Mouse (Mus musculus) lung, postnatal 0 days (tissue): ENCODE data around the gene Sirt3. TPM values are rescaled to one million over a fixed set of nuclear protein-coding genes. Genes with fewer than 3 reads are reported as not detected.

Experiments used
- ATAC-seq: fragments of 200-750 bp; cut with Nextera tagmentation; 2 replicates; pipeline ENCODE4 v1.8.0; 2017; ENCODE audit warnings: moderate library complexity
- DNase-seq: peaks from one replicate; pipeline ENCODE4 v3.0.0-alpha.2; 2016; ENCODE audit warnings: low spot score
- H3K27ac ChIP-seq: fragments of 300-500 bp; sonication (generic); 2 replicates; pipeline ENCODE4 v1.5.1; 2014; ENCODE audit warnings: antibody characterized with exemption, mild to moderate bottlenecking, low read length, mixed read lengths
- H3K27me3 ChIP-seq: fragments of 300-500 bp; sonication (generic); replicated peaks from 2 replicates; pipeline ENCODE4 v1.6.1; 2014; ENCODE audit warnings: low read length, mixed read lengths; ENCODE audit not compliant: insufficient read depth
- H3K36me3 ChIP-seq: fragments of 300-500 bp; sonication (generic); 2 replicates; pipeline ENCODE4 v1.6.1; 2014; ENCODE audit warnings: low read length, mixed read lengths; ENCODE audit not compliant: insufficient read depth
- H3K4me1 ChIP-seq: fragments of 300-500 bp; sonication (generic); 2 replicates; pipeline ENCODE4 v1.6.1; 2014; ENCODE audit warnings: antibody characterized with exemption, low read depth, low read length, mixed read lengths; ENCODE audit not compliant: insufficient read depth
- H3K4me2 ChIP-seq: fragments of 300-500 bp; sonication (generic); replicated peaks from 2 replicates; pipeline ENCODE4 v1.6.1; 2014; ENCODE audit warnings: low read depth, mild to moderate bottlenecking, low read length, moderate library complexity, mixed read lengths
- H3K4me3 ChIP-seq: fragments of 300-500 bp; sonication (generic); 2 replicates; pipeline ENCODE4 v1.5.1; 2014; ENCODE audit warnings: low read depth, low read length
- H3K9ac ChIP-seq: fragments of 300-500 bp; sonication (generic); replicated peaks from 2 replicates; pipeline ENCODE4 v1.6.1; 2014; ENCODE audit warnings: low read depth, mild to moderate bottlenecking
- H3K9me3 ChIP-seq: fragments of 300-500 bp; sonication (generic); 2 replicates; pipeline ENCODE4 v1.6.1; 2016; ENCODE audit warnings: low read length, mixed read lengths
- CTCF ChIP-seq: IDR thresholded peaks from 2 replicates; pipeline ENCODE4 v1.5.1; 2016; ENCODE audit warnings: antibody characterized with exemption, mild to moderate bottlenecking
- EP300 ChIP-seq: IDR thresholded peaks from 2 replicates; pipeline ENCODE4 v1.6.1; 2016; ENCODE audit warnings: antibody characterized with exemption, mild to moderate bottlenecking, control low read depth
- WGBS: fragments of 180-500 bp; shearing (Covaris S2); extraction: QIAGEN DNeasy Blood & Tissue Kit; methylation state at CpG from one replicate; pipeline ENCODE4 v1.1.7; 2014; 5-methylcytosine and 5-hydroxymethylcytosine counted together
- polyA plus RNA-seq: library from polyadenylated mRNA; unstranded; fragments of >200 nt; fragmentation: Nextera tagmentation; extraction: Ambion mirVana; gene quantifications from 2 replicates; pipeline ENCODE4 v1.2.1, GENCODE M21; 2015

The Sirt3 gene
- polyA plus RNA-seq, 1 experiment from 2014 or later = 23.7 TPM

DNA sequence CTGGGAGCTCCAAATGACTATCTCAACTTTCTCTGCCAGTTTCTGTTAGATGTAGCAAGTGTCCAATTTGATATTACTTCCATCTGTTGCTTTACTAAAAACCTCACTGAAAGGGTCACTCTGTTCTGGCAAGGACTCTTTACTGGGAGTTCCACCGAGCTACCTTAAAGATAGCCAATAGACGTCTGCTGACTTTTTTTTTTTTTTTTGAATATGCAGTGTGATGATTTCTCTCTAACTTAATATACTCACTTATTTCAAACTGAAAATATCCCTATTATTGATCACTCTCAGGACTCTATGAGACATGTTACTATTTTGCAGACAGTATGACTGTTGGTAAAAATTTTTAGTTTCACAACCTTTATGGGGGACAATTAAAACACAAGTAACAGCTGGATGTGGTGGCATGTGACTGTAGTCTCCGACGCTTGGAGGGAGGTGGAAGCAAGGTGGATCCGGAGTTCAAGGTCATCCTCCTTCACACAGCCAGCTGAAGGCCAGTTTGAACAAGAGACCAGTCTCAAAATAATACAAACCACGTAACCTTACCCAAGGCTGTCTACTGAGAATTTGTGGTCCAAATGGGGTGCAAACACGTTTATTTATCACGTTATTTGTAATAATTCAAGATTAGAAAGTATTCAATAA lies 1.1 kb downstream of the Sirt3 start:
- Histone ChIP-seq H3K36me3 (peaks cover 9% of the 10 kb centered on the region; the same call in 1 of the 2 replicates), H3K27ac (no peak overlapping the region), H3K4me2 (peak overlapping the region; percentile 67), H3K4me1 (no peaks in the 10 kb centered on the region), H3K4me3 (peak overlapping the region; percentile 73), H3K9me3 (no peaks in the 10 kb centered on the region), H3K9ac (peak overlapping the region; percentile 58), H3K27me3 (no peaks in the 10 kb centered on the region)
- ATAC-seq = no peak
- 9% methylated on average over 8 of the region's 8 CpGs for WGBS
- TF ChIP-seq EP300 = no peak
- no peak for TF ChIP-seq CTCF
- DNase-seq = no peak

DNA sequence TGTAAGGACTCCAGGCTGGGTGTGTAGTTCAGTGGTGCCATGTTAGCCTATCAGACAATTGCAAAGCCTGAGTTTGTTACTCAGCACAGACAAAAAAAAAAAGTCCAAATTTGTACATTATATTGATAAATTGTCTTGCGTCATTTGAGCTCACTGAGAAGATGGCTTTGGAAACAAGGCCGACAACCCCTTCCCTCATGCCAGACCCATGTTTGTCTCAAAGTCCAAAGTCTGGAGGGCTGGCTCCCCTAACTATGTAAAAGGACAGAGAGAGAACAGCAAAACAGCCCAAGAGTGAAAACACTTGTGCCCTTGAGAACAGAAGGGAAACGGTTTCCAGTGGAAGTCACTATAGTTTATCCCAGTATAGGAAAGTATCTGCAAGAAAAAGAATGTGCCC lies 1.7 kb downstream of the Sirt3 start:
- no peak overlapping the region for H3K4me2 ChIP-seq
- H3K27ac ChIP-seq = no peak overlapping the region
- no peak for ATAC-seq
- H3K4me1 ChIP-seq = no peaks in the 10 kb centered on the region
- H3K9me3 ChIP-seq = no peaks in the 10 kb centered on the region
- DNase-seq = no peak
- no peaks in the 10 kb centered on the region for H3K27me3 ChIP-seq
- peaks cover 14% of the 10 kb centered on the region; the same call in 1 of the 2 replicates for H3K36me3 ChIP-seq
- no peak overlapping the region for H3K9ac ChIP-seq
- H3K4me3 ChIP-seq = no peak overlapping the region
- TF ChIP-seq EP300 = no peak
- no peak for TF ChIP-seq CTCF
- 73% methylated on average over 3 of the region's 3 CpGs for WGBS

DNA sequence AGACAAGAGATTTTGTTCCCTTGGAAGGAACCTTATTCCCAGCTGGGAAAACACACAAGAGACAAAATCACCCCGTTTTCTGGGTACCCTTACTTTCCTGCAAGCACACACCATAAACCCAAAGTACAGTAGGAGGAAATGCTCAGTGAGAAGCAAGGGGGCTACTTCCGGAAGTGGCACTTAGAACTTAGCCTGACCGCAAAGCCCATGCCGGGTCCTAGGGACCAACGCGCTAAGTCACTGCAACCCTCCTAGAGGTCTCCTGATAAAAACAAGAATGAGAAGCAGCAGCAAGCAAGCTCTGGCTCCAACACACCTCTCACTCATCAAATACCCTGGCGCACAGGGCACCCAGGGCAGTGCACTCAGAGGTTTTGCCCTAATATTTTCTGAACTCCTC lies 2.8 kb downstream of the Sirt3 start:
- Histone ChIP-seq H3K4me1 (no peaks in the 10 kb centered on the region), H3K9me3 (no peaks in the 10 kb centered on the region), H3K27ac (no peak overlapping the region), H3K4me3 (no peak overlapping the region), H3K4me2 (no peak overlapping the region), H3K27me3 (no peaks in the 10 kb centered on the region), H3K9ac (no peak overlapping the region), H3K36me3 (peaks cover 21% of the 10 kb centered on the region)
- no peak for TF ChIP-seq CTCF
- no peak for TF ChIP-seq EP300
- ATAC-seq (no peak), DNase-seq (no peak)
- WGBS = 84% methylated on average over 7 of the region's 7 CpGs

GRCm38 (mm10) chr7:140877364-140877763 lies 4.7 kb downstream of the Sirt3 start:
- ATAC-seq = no peak

DNA sequence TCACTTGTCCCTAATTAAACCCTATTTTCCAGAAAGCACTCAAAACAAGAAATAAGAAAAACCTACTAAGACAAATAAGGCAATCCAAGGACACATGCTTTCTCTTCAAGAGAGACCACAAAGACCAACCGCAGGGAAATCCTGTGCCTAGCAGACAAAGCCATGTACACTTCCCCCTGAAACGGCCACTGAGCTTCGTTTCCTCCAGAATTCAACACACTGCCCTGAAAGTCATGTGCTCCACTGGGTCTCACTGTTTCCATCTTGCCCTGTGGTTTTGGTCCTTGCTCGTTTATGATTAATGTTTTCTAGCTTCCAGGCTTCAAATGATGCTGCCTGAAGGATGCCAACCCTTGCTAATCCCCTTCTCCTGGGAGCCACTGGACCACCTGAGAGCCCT lies 7.9 kb downstream of the Sirt3 start:
- TF ChIP-seq CTCF (no peak), EP300 (no peak)
- no peak for ATAC-seq
- Histone ChIP-seq H3K27ac (no peak overlapping the region), H3K9ac (no peak overlapping the region), H3K4me3 (no peak overlapping the region), H3K27me3 (no peaks in the 10 kb centered on the region), H3K9me3 (no peaks in the 10 kb centered on the region), H3K36me3 (peaks cover 23% of the 10 kb centered on the region), H3K4me2 (no peak overlapping the region), H3K4me1 (no peaks in the 10 kb centered on the region)
- WGBS = 84% methylated on average over 4 of the region's 4 CpGs
- DNase-seq = no peak

More at GRCm38 (mm10) chr7:140877364-140877763, 4.7 kb downstream of the Sirt3 start:
- Histone ChIP-seq H3K9me3 (no peaks in the 10 kb centered on the region), H3K27me3 (no peaks in the 10 kb centered on the region), H3K4me3 (no peak overlapping the region), H3K9ac (no peak overlapping the region), H3K36me3 (peaks cover 23% of the 10 kb centered on the region), H3K4me2 (no peak overlapping the region), H3K4me1 (no peaks in the 10 kb centered on the region), H3K27ac (no peak overlapping the region)
- 70% methylated on average over 6 of the region's 6 CpGs for WGBS
- no peak for DNase-seq
- no peak for TF ChIP-seq EP300

DNA sequence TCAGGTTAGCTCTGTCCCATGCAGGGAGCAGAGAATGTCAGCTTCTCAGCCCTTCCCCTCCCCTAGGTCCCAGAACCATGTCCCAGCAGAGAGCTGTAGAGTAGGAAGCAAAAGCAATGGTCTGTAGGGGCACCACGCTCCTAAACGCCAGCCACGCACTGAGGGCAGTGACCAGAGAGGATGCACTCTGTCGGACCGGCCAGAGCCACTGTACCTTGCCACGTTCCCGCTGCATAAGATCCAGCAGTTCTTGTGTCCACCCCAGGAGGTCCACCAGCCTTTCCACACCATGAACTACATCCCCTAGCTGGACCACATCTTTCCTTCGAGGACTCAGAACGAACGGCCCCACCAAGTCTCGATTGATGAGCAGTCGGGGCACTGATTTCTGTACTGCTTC lies 17.3 kb downstream of the Sirt3 start:
- peaks cover 30% of the 10 kb centered on the region for H3K36me3 ChIP-seq
- H3K9me3 ChIP-seq = no peaks in the 10 kb centered on the region
- no peak overlapping the region for H3K4me3 ChIP-seq
- H3K4me1 ChIP-seq = no peaks in the 10 kb centered on the region
- H3K4me2 ChIP-seq = no peak overlapping the region
- ATAC-seq (no peak), DNase-seq (no peak)
- no peak overlapping the region for H3K27ac ChIP-seq
- 85% methylated on average over 12 of the region's 12 CpGs for WGBS
- no peak for TF ChIP-seq EP300
- H3K9ac ChIP-seq = no peak overlapping the region
- H3K27me3 ChIP-seq = no peaks in the 10 kb centered on the region

DNA sequence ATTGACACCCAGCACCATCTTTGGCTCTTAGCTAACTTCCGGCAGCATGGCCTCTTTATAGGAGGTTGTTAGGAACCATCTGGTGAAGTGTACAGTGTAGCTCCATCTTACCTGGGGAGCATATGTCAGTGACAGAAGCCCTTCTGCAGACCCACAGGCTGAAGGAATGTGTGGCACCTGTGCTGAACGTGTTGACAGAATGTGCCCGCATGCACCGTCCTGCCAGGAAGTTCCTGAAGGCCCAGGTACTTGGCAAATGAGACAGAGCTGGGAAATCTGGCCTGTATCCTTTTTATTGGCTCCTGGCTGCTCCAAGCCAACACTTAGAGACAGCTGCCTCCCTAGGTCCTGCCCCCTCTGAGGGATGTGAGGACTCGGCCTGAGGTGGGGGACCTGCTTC lies 21.4 kb downstream of the Sirt3 start:
- no peak overlapping the region for H3K4me2 ChIP-seq
- no peak overlapping the region for H3K4me3 ChIP-seq
- no peak overlapping the region for H3K27ac ChIP-seq
- H3K9me3 ChIP-seq = no peaks in the 10 kb centered on the region
- no peak for DNase-seq
- no peak for TF ChIP-seq EP300
- TF ChIP-seq CTCF = no peak
- peaks cover 30% of the 10 kb centered on the region for H3K36me3 ChIP-seq
- peaks cover 12% of the 10 kb centered on the region for H3K4me1 ChIP-seq
- ATAC-seq = no peak
- no peak overlapping the region for H3K9ac ChIP-seq
- H3K27me3 ChIP-seq = no peaks in the 10 kb centered on the region
- 85% methylated on average over 5 of the region's 5 CpGs for WGBS
